Mouse (Mus musculus) embryonic fibroblast, embryonic 13.5 days (primary cell): ENCODE measurements around the gene Ubd.

Experiments
- CTCF ChIP-seq: IDR thresholded peaks from 2 replicates; pipeline ENCODE4 v1.5.1; 2011; ENCODE audit warnings: mild to moderate bottlenecking, control low read depth, low read length, moderate library complexity, borderline replicate concordance; ENCODE audit not compliant: insufficient read depth
- POLR2A ChIP-seq: IDR thresholded peaks from 2 replicates; pipeline ENCODE4 v1.6.1; 2011; ENCODE audit warnings: low read depth, mild to moderate bottlenecking, control low read depth, low read length, moderate library complexity

GRCm38 (mm10) chr17:37210884-37211768, 17.4 kb downstream of the Ubd start:
- no peak for TF ChIP-seq CTCF
- TF ChIP-seq POLR2A: no peak
